Mouse (Mus musculus) embryonic fibroblast, embryonic 13.5 days (primary cell): ENCODE data around the gene Mnd1.

ENCODE experiments used
- CTCF ChIP-seq: IDR thresholded peaks from 2 replicates; pipeline ENCODE4 v1.5.1; 2011; ENCODE audit warnings: mild to moderate bottlenecking, control low read depth, low read length, moderate library complexity, borderline replicate concordance; ENCODE audit not compliant: insufficient read depth
- POLR2A ChIP-seq: IDR thresholded peaks from 2 replicates; pipeline ENCODE4 v1.6.1; 2011; ENCODE audit warnings: low read depth, mild to moderate bottlenecking, control low read depth, low read length, moderate library complexity

GRCm38 (mm10) chr3:84190513-84191061, 35.0 kb upstream of the Mnd1 start:
- TF ChIP-seq CTCF (no peak), POLR2A (no peak)
